Mouse (Mus musculus) forebrain, embryonic 14.5 days (tissue): Measurements from ENCODE around the gene Ift172. TPM values are rescaled to one million over a fixed set of nuclear protein-coding genes. Genes with fewer than 3 reads are reported as not detected.

ENCODE experiments used
- ATAC-seq: fragments of 200-750 bp; cut with Nextera tagmentation; 2 replicates; pipeline ENCODE4 v1.8.0; 2017; ENCODE audit warnings: mild to moderate bottlenecking, moderate library complexity
- DNase-seq: peaks from one replicate; pipeline ENCODE4 v3.0.0-alpha.2; 2015; ENCODE audit warnings: low spot score
- H3K27ac ChIP-seq: fragments of 300-500 bp; sonication (generic); 2 replicates; pipeline ENCODE4 v1.5.1; 2014; ENCODE audit warnings: low read depth, mild to moderate bottlenecking, control low read depth, low read length, moderate library complexity
- H3K27me3 ChIP-seq: fragments of 300-500 bp; sonication (generic); replicated peaks from 2 replicates; pipeline ENCODE4 v1.6.1; 2014; ENCODE audit warnings: low read length, control low read depth, mixed read lengths; ENCODE audit not compliant: control insufficient read depth, insufficient read depth
- H3K36me3 ChIP-seq: fragments of 300-500 bp; sonication (generic); 2 replicates; pipeline ENCODE4 v1.6.1; 2014; ENCODE audit warnings: low read length, control low read depth; ENCODE audit not compliant: control insufficient read depth, insufficient read depth
- H3K4me1 ChIP-seq: fragments of 300-500 bp; sonication (generic); 2 replicates; pipeline ENCODE4 v1.6.1; 2014; ENCODE audit warnings: antibody characterized with exemption, low read length, control low read depth; ENCODE audit not compliant: control insufficient read depth, insufficient read depth
- H3K4me2 ChIP-seq: fragments of 300-500 bp; sonication (generic); 2 replicates; pipeline ENCODE4 v1.6.1; 2014; ENCODE audit warnings: mild to moderate bottlenecking, control low read depth, low read length
- H3K4me3 ChIP-seq: fragments of 300-500 bp; sonication (generic); 2 replicates; pipeline ENCODE4 v1.5.1; 2014; ENCODE audit warnings: low read depth, low read length, control low read depth
- H3K9ac ChIP-seq: fragments of 300-500 bp; sonication (generic); 2 replicates; pipeline ENCODE4 v1.6.1; 2014; ENCODE audit warnings: mild to moderate bottlenecking, low read length, control low read depth, moderate library complexity
- H3K9me3 ChIP-seq: fragments of 300-500 bp; sonication (generic); replicated peaks from 2 replicates; pipeline ENCODE4 v1.6.1; 2016; ENCODE audit warnings: low read length, control low read depth, mixed read lengths; ENCODE audit not compliant: control insufficient read depth
- WGBS: fragments of 180-500 bp; shearing (Covaris S2); extraction: QIAGEN DNeasy Blood & Tissue Kit; methylation state at CpG from one replicate; pipeline ENCODE4 v1.1.7; 2014; 5-methylcytosine and 5-hydroxymethylcytosine counted together
- polyA plus RNA-seq: library from polyadenylated mRNA; unstranded; fragments of >200 nt; fragmentation: Nextera tagmentation; extraction: Ambion mirVana; gene quantifications from 2 replicates; pipeline ENCODE4 v1.2.1, GENCODE M21; 2014

The Ift172 gene
- polyA plus RNA-seq, 1 experiment from 2014 or later = 24.0 TPM

GRCm38 (mm10) chr5:31279245-31279988 is 11.5 kb downstream of the Ift172 start:
- ATAC-seq = no peak
- no peaks in the 10 kb centered on the region for H3K4me1 ChIP-seq
- no peak overlapping the region for H3K27ac ChIP-seq
- no peak for DNase-seq
- H3K4me3 ChIP-seq = no peak overlapping the region
- no peaks in the 10 kb centered on the region for H3K9me3 ChIP-seq
- H3K36me3 ChIP-seq = peaks cover 84% of the 10 kb centered on the region
- H3K27me3 ChIP-seq = no peaks in the 10 kb centered on the region
- no peak overlapping the region for H3K4me2 ChIP-seq
- H3K9ac ChIP-seq = no peak overlapping the region
- 88% methylated on average over 20 of the region's 20 CpGs for WGBS

GRCm38 (mm10) chr5:31273018-31273417 is 17.9 kb downstream of the Ift172 start:
- Histone ChIP-seq H3K27me3 (no peaks in the 10 kb centered on the region), H3K36me3 (peaks cover 80% of the 10 kb centered on the region), H3K27ac (no peak overlapping the region), H3K4me1 (no peaks in the 10 kb centered on the region), H3K9ac (no peak overlapping the region), H3K4me2 (no peak overlapping the region), H3K9me3 (no peaks in the 10 kb centered on the region), H3K4me3 (no peak overlapping the region)
- no peak for DNase-seq
- no peak for ATAC-seq
- 89% methylated on average over 6 of the region's 6 CpGs for WGBS

GRCm38 (mm10) chr5:31267686-31268085 is 23.2 kb downstream of the Ift172 start:
- no peaks in the 10 kb centered on the region for H3K27me3 ChIP-seq
- no peak overlapping the region for H3K27ac ChIP-seq
- H3K9ac ChIP-seq = no peak overlapping the region
- 43% methylated on average over 6 of the region's 6 CpGs for WGBS
- peaks cover 91% of the 10 kb centered on the region for H3K36me3 ChIP-seq
- DNase-seq (no peak), ATAC-seq (no peak)
- no peaks in the 10 kb centered on the region for H3K4me1 ChIP-seq
- H3K4me2 ChIP-seq = no peak overlapping the region
- no peak overlapping the region for H3K4me3 ChIP-seq
- no peaks in the 10 kb centered on the region for H3K9me3 ChIP-seq

GRCm38 (mm10) chr5:31266101-31266500 is 24.8 kb downstream of the Ift172 start:
- WGBS = 89% methylated on average over 7 of the region's 7 CpGs
- no peak overlapping the region for H3K4me2 ChIP-seq
- ATAC-seq (no peak), DNase-seq (no peak)
- no peak overlapping the region for H3K27ac ChIP-seq
- no peak overlapping the region for H3K4me3 ChIP-seq
- H3K36me3 ChIP-seq = peaks cover 93% of the 10 kb centered on the region
- H3K4me1 ChIP-seq = no peaks in the 10 kb centered on the region
- H3K9ac ChIP-seq = no peak overlapping the region
- no peaks in the 10 kb centered on the region for H3K9me3 ChIP-seq
- H3K27me3 ChIP-seq = no peaks in the 10 kb centered on the region

GRCm38 (mm10) chr5:31257616-31258015 is 33.3 kb downstream of the Ift172 start:
- Histone ChIP-seq H3K4me1 (no peaks in the 10 kb centered on the region), H3K4me3 (no peak overlapping the region), H3K9ac (no peak overlapping the region), H3K27ac (no peak overlapping the region), H3K9me3 (no peaks in the 10 kb centered on the region), H3K27me3 (no peaks in the 10 kb centered on the region), H3K4me2 (no peak overlapping the region), H3K36me3 (peaks cover 79% of the 10 kb centered on the region)
- 88% methylated on average over 11 of the region's 11 CpGs for WGBS
- DNase-seq = no peak
- no peak for ATAC-seq

GRCm38 (mm10) chr5:31255971-31256370 is 34.9 kb downstream of the Ift172 start:
- no peak overlapping the region for H3K4me2 ChIP-seq
- H3K27ac ChIP-seq = no peak overlapping the region
- DNase-seq = no peak
- no peaks in the 10 kb centered on the region for H3K9me3 ChIP-seq
- no peak overlapping the region for H3K4me3 ChIP-seq
- no peaks in the 10 kb centered on the region for H3K27me3 ChIP-seq
- ATAC-seq = no peak
- peaks cover 6% of the 10 kb centered on the region; the same call in 1 of the 2 replicates for H3K4me1 ChIP-seq
- peaks cover 75% of the 10 kb centered on the region for H3K36me3 ChIP-seq
- 91% methylated on average over 2 of the region's 2 CpGs for WGBS
- H3K9ac ChIP-seq = no peak overlapping the region

- no peak for DNase-seq
- H3K9ac ChIP-seq = no peak overlapping the region
- WGBS = 92% methylated on average over 2 of the region's 2 CpGs
- H3K27me3 ChIP-seq = no peaks in the 10 kb centered on the region
- ATAC-seq = no peak
- H3K27ac ChIP-seq = no peak overlapping the region
- no peak overlapping the region for H3K4me2 ChIP-seq
- peaks cover 75% of the 10 kb centered on the region for H3K36me3 ChIP-seq
- no peaks in the 10 kb centered on the region for H3K9me3 ChIP-seq
- H3K4me3 ChIP-seq = no peak overlapping the region
- H3K4me1 ChIP-seq = peaks cover 6% of the 10 kb centered on the region; the same call in 1 of the 2 replicates
These were observed 35.5 kb downstream of the Ift172 start for GRCm38 (mm10) chr5:31255381-31255780.

GRCm38 (mm10) chr5:31254901-31255300 is 36.0 kb downstream of the Ift172 start:
- ATAC-seq (no peak), DNase-seq (no peak)
- 85% methylated on average over 8 of the region's 8 CpGs for WGBS
- Histone ChIP-seq H3K27me3 (no peaks in the 10 kb centered on the region), H3K9ac (no peak overlapping the region), H3K4me1 (peaks cover 6% of the 10 kb centered on the region; the same call in 1 of the 2 replicates), H3K4me2 (no peak overlapping the region), H3K4me3 (no peak overlapping the region), H3K27ac (no peak overlapping the region), H3K9me3 (no peaks in the 10 kb centered on the region), H3K36me3 (peaks cover 75% of the 10 kb centered on the region)

- H3K27me3 ChIP-seq = no peaks in the 10 kb centered on the region
- H3K27ac ChIP-seq = no peak overlapping the region
- no peak for DNase-seq
- H3K9me3 ChIP-seq = no peaks in the 10 kb centered on the region
- peaks cover 75% of the 10 kb centered on the region for H3K36me3 ChIP-seq
- H3K4me3 ChIP-seq = no peak overlapping the region
- H3K9ac ChIP-seq = no peak overlapping the region
- peaks cover 6% of the 10 kb centered on the region; the same call in 1 of the 2 replicates for H3K4me1 ChIP-seq
- 89% methylated on average over 7 of the region's 7 CpGs for WGBS
- ATAC-seq = no peak
- H3K4me2 ChIP-seq = no peak overlapping the region
These were observed 36.5 kb downstream of the Ift172 start for GRCm38 (mm10) chr5:31254452-31254851.
